Mouse (Mus musculus) lung, embryonic 16.5 days (tissue): ENCODE measurements around the gene Flt4. TPM values are rescaled to one million over a fixed set of nuclear protein-coding genes. Genes with fewer than 3 reads are reported as not detected.

ENCODE experiments used
- ATAC-seq: fragments of 200-750 bp; cut with Nextera tagmentation; 2 replicates; pipeline ENCODE4 v1.8.0; 2017; ENCODE audit warnings: low read depth, mild to moderate bottlenecking, moderate library complexity
- H3K27ac ChIP-seq: fragments of 300-500 bp; sonication (generic); 2 replicates; pipeline ENCODE4 v1.5.1; 2014; ENCODE audit warnings: mild to moderate bottlenecking, control low read depth, low read length
- H3K27me3 ChIP-seq: fragments of 300-500 bp; sonication (generic); 2 replicates; pipeline ENCODE4 v1.6.1; 2014; ENCODE audit warnings: low read depth, low read length, mixed read lengths; ENCODE audit not compliant: control insufficient read depth, insufficient read depth
- H3K36me3 ChIP-seq: fragments of 300-500 bp; sonication (generic); 2 replicates; pipeline ENCODE4 v1.6.1; 2014; ENCODE audit warnings: low read length; ENCODE audit not compliant: control insufficient read depth, insufficient read depth
- H3K4me1 ChIP-seq: fragments of 300-500 bp; sonication (generic); replicated peaks from 2 replicates; pipeline ENCODE4 v1.6.1; 2014; ENCODE audit warnings: low read length, mixed read lengths; ENCODE audit not compliant: control insufficient read depth, insufficient read depth
- H3K4me2 ChIP-seq: fragments of 300-500 bp; sonication (generic); 2 replicates; pipeline ENCODE4 v1.6.1; 2014; ENCODE audit warnings: low read depth, low read length, control low read depth
- H3K4me3 ChIP-seq: fragments of 300-500 bp; sonication (generic); 2 replicates; pipeline ENCODE4 v1.5.1; 2014; ENCODE audit warnings: mild to moderate bottlenecking, low read length, control low read depth
- H3K9ac ChIP-seq: fragments of 300-500 bp; sonication (generic); 2 replicates; pipeline ENCODE4 v1.6.1; 2014; ENCODE audit warnings: low read length, control low read depth
- H3K9me3 ChIP-seq: fragments of 300-500 bp; sonication (generic); 2 replicates; pipeline ENCODE4 v1.6.1; 2016; ENCODE audit warnings: low read length; ENCODE audit not compliant: control insufficient read depth
- WGBS: fragments of 180-500 bp; shearing (Covaris S2); extraction: QIAGEN DNeasy Blood & Tissue Kit; methylation state at CpG from one replicate; pipeline ENCODE4 v1.1.7; 2014; 5-methylcytosine and 5-hydroxymethylcytosine counted together
- polyA plus RNA-seq: library from polyadenylated mRNA; unstranded; fragments of >200 nt; fragmentation: Nextera tagmentation; extraction: Ambion mirVana; gene quantifications from 2 replicates; pipeline ENCODE4 v1.2.1, GENCODE M21; 2015

Gene Flt4
- polyA plus RNA-seq, 1 experiment from 2014 or later = 10.7 TPM

GRCm38 (mm10) chr11:49634101-49634500, 25.0 kb downstream of the Flt4 start:
- WGBS = 13% methylated on average over 22 of the region's 22 CpGs
- H3K4me3 ChIP-seq = peak overlapping the region; percentile 17
- peaks cover 44% of the 10 kb centered on the region for H3K27me3 ChIP-seq
- no peak overlapping the region for H3K9ac ChIP-seq
- H3K4me2 ChIP-seq = peak overlapping the region; percentile 56
- no peaks in the 10 kb centered on the region for H3K4me1 ChIP-seq
- H3K27ac ChIP-seq = no peak overlapping the region
- ATAC-seq = peak; percentile 46
- no peaks in the 10 kb centered on the region for H3K36me3 ChIP-seq
- H3K9me3 ChIP-seq = no peaks in the 10 kb centered on the region

- no peak overlapping the region for H3K4me2 ChIP-seq
- no peaks in the 10 kb centered on the region for H3K36me3 ChIP-seq
- 61% methylated on average over 6 of the region's 6 CpGs for WGBS
- H3K4me1 ChIP-seq = no peaks in the 10 kb centered on the region
- H3K9ac ChIP-seq = no peak overlapping the region
- ATAC-seq = no peak; the same call in 1 of the 2 replicates
- H3K27me3 ChIP-seq = peaks cover 44% of the 10 kb centered on the region
- H3K27ac ChIP-seq = no peak overlapping the region
- no peaks in the 10 kb centered on the region for H3K9me3 ChIP-seq
- H3K4me3 ChIP-seq = no peak overlapping the region
These were observed 26.6 kb downstream of the Flt4 start for GRCm38 (mm10) chr11:49635671-49636070.

DNA sequence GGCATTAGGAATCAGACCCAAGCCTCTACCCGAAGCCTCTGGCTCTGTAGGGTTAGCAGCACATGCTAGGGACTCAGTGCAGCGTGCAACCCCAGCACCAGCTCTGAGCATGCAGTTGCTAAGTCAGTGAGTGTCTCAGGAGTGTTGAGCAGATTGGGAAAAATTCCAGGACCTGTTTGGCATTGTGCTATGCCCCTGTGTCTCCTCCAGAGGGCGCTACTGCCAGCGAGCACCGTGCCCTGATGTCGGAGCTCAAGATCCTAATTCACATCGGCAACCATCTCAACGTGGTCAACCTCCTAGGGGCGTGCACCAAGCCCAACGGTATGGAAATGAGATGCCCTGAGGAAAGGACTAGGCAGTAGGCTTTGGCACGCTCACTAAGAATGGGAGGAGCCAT, 27.4 kb downstream of the Flt4 start:
- H3K4me1 ChIP-seq = no peaks in the 10 kb centered on the region
- no peaks in the 10 kb centered on the region for H3K9me3 ChIP-seq
- H3K36me3 ChIP-seq = no peaks in the 10 kb centered on the region
- H3K9ac ChIP-seq = no peak overlapping the region
- ATAC-seq = no peak; the same call in 1 of the 2 replicates
- H3K4me3 ChIP-seq = no peak overlapping the region
- H3K27ac ChIP-seq = no peak overlapping the region
- WGBS = 8% methylated on average over 11 of the region's 11 CpGs
- no peak overlapping the region for H3K4me2 ChIP-seq
- H3K27me3 ChIP-seq = peaks cover 44% of the 10 kb centered on the region

- ATAC-seq = no peak
- Histone ChIP-seq H3K27me3 (no peaks in the 10 kb centered on the region), H3K4me2 (no peak overlapping the region), H3K4me1 (no peaks in the 10 kb centered on the region), H3K36me3 (no peaks in the 10 kb centered on the region), H3K9me3 (no peaks in the 10 kb centered on the region), H3K27ac (no peak overlapping the region), H3K4me3 (no peak overlapping the region), H3K9ac (no peak overlapping the region)
- WGBS = 52% methylated on average over 7 of the region's 8 CpGs
These were observed 36.6 kb downstream of the Flt4 start for GRCm38 (mm10) chr11:49645677-49646076.

GRCm38 (mm10) chr11:49650113-49650993, 41.3 kb downstream of the Flt4 start:
- Histone ChIP-seq H3K9me3 (no peaks in the 10 kb centered on the region), H3K36me3 (no peaks in the 10 kb centered on the region), H3K4me1 (peaks cover 3% of the 10 kb centered on the region; the same call in 1 of the 2 replicates), H3K27ac (no peak overlapping the region), H3K9ac (no peak overlapping the region), H3K4me2 (no peak overlapping the region), H3K27me3 (no peaks in the 10 kb centered on the region), H3K4me3 (no peak overlapping the region)
- WGBS = 49% methylated on average over 18 of the region's 18 CpGs
- no peak for ATAC-seq

DNA sequence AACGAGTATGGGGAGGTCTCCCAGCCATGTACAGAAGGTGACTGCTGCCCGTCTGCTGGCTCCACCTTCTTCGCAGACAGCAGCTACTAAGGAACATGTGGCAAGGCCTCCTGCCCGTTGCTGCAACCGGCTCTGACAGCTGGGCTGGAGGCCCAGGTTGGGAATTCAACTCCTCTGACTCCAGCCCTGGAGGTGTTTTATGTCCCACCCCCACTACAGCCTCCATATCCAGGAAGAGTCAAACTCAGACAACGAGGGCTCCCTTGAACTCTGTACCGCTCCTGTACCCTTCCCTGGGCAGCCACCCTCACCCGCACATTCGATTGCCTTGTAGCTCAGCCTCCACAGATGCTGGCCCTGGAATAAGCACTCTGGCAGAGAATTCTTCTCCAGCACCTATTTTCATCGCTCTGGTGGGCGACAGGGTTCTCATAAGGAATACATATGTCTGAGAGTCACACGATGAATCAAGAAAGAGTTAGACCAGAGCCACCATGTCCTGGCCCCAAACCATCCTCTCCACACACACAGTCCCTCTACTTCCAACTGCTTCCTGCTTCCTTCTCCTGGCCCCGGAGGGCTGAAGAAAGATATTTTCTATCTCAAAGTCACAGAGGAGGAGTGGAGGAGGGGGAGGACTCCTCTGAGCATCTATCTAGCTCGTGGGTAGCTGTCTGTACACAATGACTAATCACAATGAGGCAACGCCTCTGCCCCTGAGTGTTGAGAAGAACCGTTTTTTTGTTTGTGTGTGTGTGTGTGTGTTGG, 42.1 kb downstream of the Flt4 start:
- H3K4me2 ChIP-seq = no peak overlapping the region
- peaks cover 3% of the 10 kb centered on the region; the same call in 1 of the 2 replicates for H3K4me1 ChIP-seq
- no peaks in the 10 kb centered on the region for H3K9me3 ChIP-seq
- no peak overlapping the region for H3K4me3 ChIP-seq
- 55% methylated on average over 16 of the region's 16 CpGs for WGBS
- H3K27me3 ChIP-seq = no peaks in the 10 kb centered on the region
- H3K27ac ChIP-seq = no peak overlapping the region
- no peaks in the 10 kb centered on the region for H3K36me3 ChIP-seq
- H3K9ac ChIP-seq = no peak overlapping the region
- ATAC-seq = no peak

GRCm38 (mm10) chr11:49651762-49652322, 42.8 kb downstream of the Flt4 start:
- WGBS = 81% methylated on average over 10 of the region's 10 CpGs
- Histone ChIP-seq H3K4me2 (no peak overlapping the region), H3K4me1 (peaks cover 3% of the 10 kb centered on the region; the same call in 1 of the 2 replicates), H3K9ac (no peak overlapping the region), H3K27me3 (no peaks in the 10 kb centered on the region), H3K9me3 (no peaks in the 10 kb centered on the region), H3K27ac (no peak overlapping the region), H3K4me3 (no peak overlapping the region), H3K36me3 (no peaks in the 10 kb centered on the region)
- no peak for ATAC-seq

DNA sequence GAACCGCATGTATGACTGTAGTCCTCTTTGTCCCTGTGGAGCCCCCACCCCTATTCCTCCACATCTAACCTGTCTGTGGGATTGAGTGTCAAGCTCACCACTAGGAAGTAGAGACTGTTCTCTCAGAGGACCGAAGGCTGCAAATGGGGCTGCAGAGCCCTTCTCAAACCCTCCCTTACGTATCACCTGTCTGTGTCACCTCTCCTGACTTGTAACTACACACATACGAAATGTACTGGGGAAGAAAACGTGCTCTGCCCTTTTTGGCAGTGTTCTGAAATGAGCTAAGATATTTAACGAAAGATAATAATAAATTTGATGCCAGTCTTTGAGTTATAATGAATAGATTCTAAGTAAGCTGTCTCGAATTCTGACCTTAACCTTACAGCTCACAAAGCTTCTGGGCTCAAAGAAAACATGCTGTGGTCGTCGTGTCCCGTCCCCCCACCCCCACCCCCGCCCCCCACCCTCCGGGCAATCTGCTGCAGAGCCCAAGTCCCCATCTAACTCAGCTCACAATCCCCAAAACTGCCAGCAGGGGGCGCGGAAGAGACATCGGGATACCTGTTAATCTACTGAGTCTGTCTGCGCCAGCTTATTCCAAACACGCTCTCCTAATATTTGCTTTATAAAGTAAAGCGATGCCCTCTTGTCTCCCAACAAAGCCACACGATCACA, 43.5 kb downstream of the Flt4 start:
- 19% methylated on average over 19 of the region's 19 CpGs for WGBS

More for the DNA sequence above, 43.5 kb downstream of the Flt4 start:
- Histone ChIP-seq H3K9me3 (no peaks in the 10 kb centered on the region), H3K4me1 (peaks cover 3% of the 10 kb centered on the region; the same call in 1 of the 2 replicates), H3K36me3 (no peaks in the 10 kb centered on the region), H3K4me3 (no peak overlapping the region), H3K4me2 (peak overlapping the region; percentile 31), H3K27ac (no peak overlapping the region), H3K27me3 (no peaks in the 10 kb centered on the region), H3K9ac (no peak overlapping the region)
- peak; percentile 75 for ATAC-seq
